ENCODE assay signal across 8 mouse cellular contexts in genomic region chr9:64272611-64273010, GRCm38 (mm10). TPM values are rescaled to one million over a fixed set of nuclear protein-coding genes. Genes with fewer than 3 reads are reported as not detected.
DNase-seq lines count a peak whose midpoint lies in the region; ATAC-seq lines count a peak whose summit lies in the region.

No protein-coding gene starts in this region.

- H3K27ac ChIP-seq in liver, embryonic 12.5 days = no peak overlapping the region
- no peak overlapping the region for H3K27ac ChIP-seq in limb, embryonic 10.5 days

- no peak overlapping the region for H3K9ac ChIP-seq in liver, embryonic 12.5 days

- 19% methylated on average over 7 of the region's 7 CpGs for WGBS in liver, embryonic 12.5 days (ENCODE audit: insufficient replicate concordance)
- 48% methylated on average over 7 of the region's 7 CpGs for WGBS in limb, embryonic 10.5 days

- no peak overlapping the region for H3K4me2 ChIP-seq in liver, embryonic 12.5 days

- no peak for ATAC-seq in liver, embryonic 12.5 days

- peaks cover 7% of the 10 kb centered on the region for H3K4me1 ChIP-seq in liver, embryonic 12.5 days
- no peaks in the 10 kb centered on the region for H3K4me1 ChIP-seq in limb, embryonic 10.5 days

- no peak overlapping the region for H3K4me3 ChIP-seq in liver, embryonic 12.5 days
- no peak overlapping the region for H3K4me3 ChIP-seq in limb, embryonic 10.5 days

- peak; percentile 19 to 71 for DNase-seq in adrenal gland, adult (ENCODE audit: inconsistent age in 2 of 2, low spot score in 1 of 2)
- DNase-seq in adrenal gland, postnatal 4 days (ENCODE audit: low spot score in 2 of 2) = no peak
- DNase-seq in liver = peak; percentile 41
- peak; percentile 48 for DNase-seq in c-Kit-positive CD71-negative TER-119-negative erythroid progenitor cells, embryonic 14.5 days (ENCODE audit: low read depth)
- peak; percentile 67 for DNase-seq in heart, postnatal 4 days
- DNase-seq in limb, embryonic 10.5 days (ENCODE audit: low spot score) = peak; percentile 54
- peak; percentile 64 for DNase-seq in retina, postnatal 1 day

- H3K9me3 ChIP-seq in liver, embryonic 12.5 days (replicated peaks) = no peaks in the 10 kb centered on the region
- no peaks in the 10 kb centered on the region for H3K9me3 ChIP-seq in limb, embryonic 10.5 days (replicated peaks)

- no peaks in the 10 kb centered on the region for H3K36me3 ChIP-seq in liver, embryonic 12.5 days
- no peaks in the 10 kb centered on the region for H3K36me3 ChIP-seq in limb, embryonic 10.5 days

- H3K27me3 ChIP-seq in liver, embryonic 12.5 days (replicated peaks) = no peaks in the 10 kb centered on the region
- H3K27me3 ChIP-seq in limb, embryonic 10.5 days (ENCODE audit: low read depth, poor library complexity, severe bottlenecking) = no peaks in the 10 kb centered on the region

RNA-seq across cellular contexts. Expression of gene Tipin, which starts 8.8 kb away (rescaled TPM):
- total RNA-seq in adrenal gland, postnatal 4 days (2021) = 10 to 100 TPM; 64.0 to 66.3 TPM
- 269 and 280 TPM in 2 replicates for polyA plus RNA-seq in liver, embryonic 12.5 days (2016; fragmentation: Nextera tagmentation; extraction: Ambion mirVana)
- 10 to 100 TPM; 43.5 to 56.8 TPM for total RNA-seq in heart, postnatal 4 days (2021)
- polyA plus RNA-seq in limb, embryonic 10.5 days (2016; fragmentation: Nextera tagmentation; extraction: Ambion mirVana) = 299 and 311 TPM in 2 replicates

RNA-seq across cellular contexts. Expression of gene Map2k1, which starts 19.2 kb away (rescaled TPM):
- 10 to 100 TPM; 49.4 to 54.3 TPM for total RNA-seq in adrenal gland, postnatal 4 days (2021)
- 41.2 and 43.8 TPM in 2 replicates for polyA plus RNA-seq in liver, embryonic 12.5 days (2016; fragmentation: Nextera tagmentation; extraction: Ambion mirVana)
- 10 to 100 TPM; 65.1 to 65.5 TPM for total RNA-seq in heart, postnatal 4 days (2021)
- polyA plus RNA-seq in limb, embryonic 10.5 days (2016; fragmentation: Nextera tagmentation; extraction: Ambion mirVana) = 76.5 and 82.6 TPM in 2 replicates

RNA-seq across cellular contexts. Expression of gene Uchl4, which starts 37.6 kb away (rescaled TPM):
- total RNA-seq in adrenal gland, postnatal 4 days (2021) = 1 to 10 TPM; 2.0 to 2.6 TPM
- 1.5 and 2.0 TPM in 2 replicates for polyA plus RNA-seq in liver, embryonic 12.5 days (2016; fragmentation: Nextera tagmentation; extraction: Ambion mirVana)
- total RNA-seq in heart, postnatal 4 days (2021) = 1 to 10 TPM; 1.7 to 2.4 TPM
- polyA plus RNA-seq in limb, embryonic 10.5 days (2016; fragmentation: Nextera tagmentation; extraction: Ambion mirVana) = 3.5 and 3.7 TPM in 2 replicates

Comparison
In these comparisons a context has a peak if more than half of its experiments do, and no peak if none do; other contexts are left out.
1. DNase-seq: peak in adrenal gland, adult (2 of 2), liver (single experiment), c-Kit-positive CD71-negative TER-119-negative erythroid progenitor cells, embryonic 14.5 days (single experiment), heart, postnatal 4 days (single experiment), limb, embryonic 10.5 days (single experiment) and retina, postnatal 1 day (single experiment); none in adrenal gland, postnatal 4 days (0 of 2).